Mouse (Mus musculus) embryonic facial prominence, embryonic 13.5 days (tissue): ENCODE results near the gene Celf2. TPM values are rescaled to one million over a fixed set of nuclear protein-coding genes. Genes with fewer than 3 reads are reported as not detected.
"Not testable (repeated sequence)": the region's sequence is repeated elsewhere in the genome, so short reads cannot be mapped to it uniquely, and the experiment has no call there.

Source experiments
- ATAC-seq: fragments of 200-750 bp; cut with Nextera tagmentation; 2 replicates; pipeline ENCODE4 v1.8.0; 2017; ENCODE audit warnings: low read depth; ENCODE audit not compliant: insufficient number of reproducible peaks, insufficient read depth, low FRiP score, low TSS enrichment
- H3K27ac ChIP-seq: fragments of 300-500 bp; sonication (generic); 2 replicates; pipeline ENCODE4 v1.5.1; 2015; ENCODE audit warnings: moderate library complexity, mild to moderate bottlenecking, inconsistent platforms
- H3K27me3 ChIP-seq: fragments of 300-500 bp; sonication (generic); 2 replicates; pipeline ENCODE4 v1.6.1; 2015; ENCODE audit warnings: mild to moderate bottlenecking, inconsistent platforms
- H3K36me3 ChIP-seq: fragments of 300-500 bp; sonication (generic); 2 replicates; pipeline ENCODE4 v1.6.1; 2015; ENCODE audit warnings: mild to moderate bottlenecking, inconsistent platforms
- H3K4me1 ChIP-seq: fragments of 300-500 bp; sonication (generic); 2 replicates; pipeline ENCODE4 v1.6.1; 2015; ENCODE audit warnings: inconsistent platforms
- H3K4me2 ChIP-seq: fragments of 300-500 bp; sonication (generic); 2 replicates; pipeline ENCODE4 v1.6.1; 2015; ENCODE audit warnings: moderate library complexity, mild to moderate bottlenecking, inconsistent platforms
- H3K4me3 ChIP-seq: fragments of 300-500 bp; sonication (generic); 2 replicates; pipeline ENCODE4 v1.5.1; 2015; ENCODE audit warnings: mild to moderate bottlenecking, inconsistent platforms
- H3K9ac ChIP-seq: fragments of 300-500 bp; sonication (generic); 2 replicates; pipeline ENCODE4 v1.6.1; 2015; ENCODE audit warnings: mild to moderate bottlenecking, inconsistent platforms
- H3K9me3 ChIP-seq: fragments of 300-500 bp; sonication (generic); 2 replicates; pipeline ENCODE4 v1.6.1; 2016; ENCODE audit warnings: inconsistent platforms
- WGBS: fragments of 180-500 bp; shearing (Covaris S2); methylation state at CpG from one replicate; pipeline ENCODE4 v1.1.7; 2015; ENCODE audit warnings: mixed read lengths; 5-methylcytosine and 5-hydroxymethylcytosine counted together
- polyA plus RNA-seq: library from polyadenylated mRNA; unstranded; fragments of >200 nt; fragmentation: Nextera tagmentation; extraction: Ambion mirVana; gene quantifications from 2 replicates; pipeline ENCODE4 v1.2.1, GENCODE M21; 2015

Gene Celf2
- 43.6 TPM in 2 replicates for polyA plus RNA-seq

GRCm38 (mm10) chr2:7509463-7509862 is at the start of gene Celf2:
Celf2 (minus strand) TSS chr2:7509563.
- not testable (repeated sequence) for H3K4me1 ChIP-seq, H3K27ac ChIP-seq, H3K27me3 ChIP-seq, ATAC-seq, H3K36me3 ChIP-seq, H3K9ac ChIP-seq, H3K4me3 ChIP-seq, H3K9me3 ChIP-seq, H3K4me2 ChIP-seq
- WGBS: 91% methylated on average over 9 of the region's 9 CpGs

- H3K36me3 ChIP-seq: no peaks in the 10 kb centered on the region
- H3K9ac ChIP-seq: no peak overlapping the region
- no peaks in the 10 kb centered on the region for H3K27me3 ChIP-seq
- ATAC-seq: no peak
- no peak overlapping the region for H3K4me3 ChIP-seq
- no peaks in the 10 kb centered on the region for H3K4me1 ChIP-seq
- H3K4me2 ChIP-seq: no peak overlapping the region
- H3K9me3 ChIP-seq: no peaks in the 10 kb centered on the region
- H3K27ac ChIP-seq: no peak overlapping the region
- WGBS: 78% methylated on average over 4 of the region's 4 CpGs
These were observed 46.0 kb upstream of the Celf2 start for GRCm38 (mm10) chr2:7555144-7555892.

- Histone ChIP-seq H3K4me1 (no peaks in the 10 kb centered on the region), H3K9ac (no peak overlapping the region), H3K36me3 (no peaks in the 10 kb centered on the region), H3K27ac (no peak overlapping the region), H3K4me2 (no peak overlapping the region), H3K9me3 (no peaks in the 10 kb centered on the region), H3K27me3 (no peaks in the 10 kb centered on the region), H3K4me3 (no peak overlapping the region)
- ATAC-seq: no peak
- WGBS: 61% methylated on average over 1 of the region's 1 CpGs
These were observed 45.2 kb upstream of the Celf2 start for GRCm38 (mm10) chr2:7554601-7555000.

GRCm38 (mm10) chr2:7552887-7553286 is 43.5 kb upstream of the Celf2 start:
- ATAC-seq: no peak

GRCm38 (mm10) chr2:7548886-7549285 is 39.5 kb upstream of the Celf2 start:
- Histone ChIP-seq H3K36me3 (no peaks in the 10 kb centered on the region), H3K27ac (no peak overlapping the region), H3K4me2 (no peak overlapping the region), H3K4me1 (no peaks in the 10 kb centered on the region), H3K9me3 (no peaks in the 10 kb centered on the region), H3K27me3 (no peaks in the 10 kb centered on the region), H3K4me3 (no peak overlapping the region), H3K9ac (no peak overlapping the region)
- ATAC-seq: no peak
- WGBS: 69% methylated on average over 4 of the region's 4 CpGs

More at GRCm38 (mm10) chr2:7552887-7553286, 43.5 kb upstream of the Celf2 start:
- Histone ChIP-seq H3K9me3 (no peaks in the 10 kb centered on the region), H3K27ac (no peak overlapping the region), H3K4me3 (no peak overlapping the region), H3K36me3 (no peaks in the 10 kb centered on the region), H3K4me1 (no peaks in the 10 kb centered on the region), H3K4me2 (no peak overlapping the region), H3K27me3 (no peaks in the 10 kb centered on the region), H3K9ac (no peak overlapping the region)
- 81% methylated on average over 3 of the region's 3 CpGs for WGBS

GRCm38 (mm10) chr2:7534615-7535204 is 25.3 kb upstream of the Celf2 start:
- Histone ChIP-seq H3K27me3 (no peaks in the 10 kb centered on the region), H3K27ac (no peak overlapping the region), H3K36me3 (no peaks in the 10 kb centered on the region), H3K9ac (no peak overlapping the region), H3K4me3 (no peak overlapping the region), H3K4me2 (no peak overlapping the region), H3K4me1 (0 out of 2 replicates have a peak, but pooled peaks cover 4% of the 10 kb centered on the region), H3K9me3 (no peaks in the 10 kb centered on the region)
- ATAC-seq: no peak
- 77% methylated on average over 5 of the region's 5 CpGs for WGBS

GRCm38 (mm10) chr2:7534195-7534594 is 24.8 kb upstream of the Celf2 start:
- no peak overlapping the region for H3K9ac ChIP-seq
- H3K27ac ChIP-seq: no peak overlapping the region
- 0 out of 2 replicates have a peak, but pooled peaks cover 7% of the 10 kb centered on the region for H3K4me1 ChIP-seq
- H3K27me3 ChIP-seq: no peaks in the 10 kb centered on the region
- H3K4me3 ChIP-seq: no peak overlapping the region
- no peak for ATAC-seq
- H3K9me3 ChIP-seq: no peaks in the 10 kb centered on the region
- H3K36me3 ChIP-seq: no peaks in the 10 kb centered on the region
- WGBS: 69% methylated on average over 2 of the region's 2 CpGs
- no peak overlapping the region for H3K4me2 ChIP-seq

- Histone ChIP-seq H3K9ac (no peak overlapping the region), H3K4me3 (no peak overlapping the region)
- WGBS: 56% methylated on average over 6 of the region's 6 CpGs
These were observed 22.0 kb upstream of the Celf2 start for GRCm38 (mm10) chr2:7531185-7531960.

GRCm38 (mm10) chr2:7530461-7531184 is 21.3 kb upstream of the Celf2 start:
- WGBS: 56% methylated on average over 8 of the region's 8 CpGs

More at GRCm38 (mm10) chr2:7531185-7531960, 22.0 kb upstream of the Celf2 start:
- Histone ChIP-seq H3K27me3 (no peaks in the 10 kb centered on the region), H3K9me3 (no peaks in the 10 kb centered on the region), H3K27ac (no peak overlapping the region), H3K36me3 (no peaks in the 10 kb centered on the region), H3K4me1 (0 out of 2 replicates have a peak, but pooled peaks cover 7% of the 10 kb centered on the region), H3K4me2 (no peak overlapping the region)
- no peak for ATAC-seq

GRCm38 (mm10) chr2:7529637-7530036 is 20.3 kb upstream of the Celf2 start:
- Histone ChIP-seq H3K36me3 (no peaks in the 10 kb centered on the region), H3K27me3 (no peaks in the 10 kb centered on the region), H3K4me3 (no peak overlapping the region), H3K9ac (no peak overlapping the region), H3K4me2 (no peak overlapping the region), H3K9me3 (no peaks in the 10 kb centered on the region), H3K27ac (no peak overlapping the region), H3K4me1 (0 out of 2 replicates have a peak, but pooled peaks cover 7% of the 10 kb centered on the region)
- 52% methylated on average over 5 of the region's 5 CpGs for whole genome bisulfite sequencing
- no peak for ATAC-seq

More at GRCm38 (mm10) chr2:7530461-7531184, 21.3 kb upstream of the Celf2 start:
- Histone ChIP-seq H3K4me2 (no peak overlapping the region), H3K4me1 (0 out of 2 replicates have a peak, but pooled peaks cover 7% of the 10 kb centered on the region), H3K4me3 (no peak overlapping the region), H3K27ac (no peak overlapping the region), H3K9me3 (no peaks in the 10 kb centered on the region), H3K27me3 (no peaks in the 10 kb centered on the region), H3K9ac (no peak overlapping the region), H3K36me3 (no peaks in the 10 kb centered on the region)
- ATAC-seq: no peak

GRCm38 (mm10) chr2:7526696-7527095 is 17.3 kb upstream of the Celf2 start:
- Histone ChIP-seq H3K4me3 (no peak overlapping the region), H3K9me3 (no peaks in the 10 kb centered on the region), H3K36me3 (no peaks in the 10 kb centered on the region), H3K4me2 (no peak overlapping the region), H3K27me3 (no peaks in the 10 kb centered on the region), H3K9ac (no peak overlapping the region), H3K4me1 (0 out of 2 replicates have a peak, but pooled peaks cover 7% of the 10 kb centered on the region), H3K27ac (no peak overlapping the region)
- 80% methylated on average over 6 of the region's 6 CpGs for WGBS
- no peak for ATAC-seq
